Mouse (Mus musculus) hindbrain, embryonic 13.5 days (tissue): ENCODE results near the gene Gk5. TPM values are rescaled to one million over a fixed set of nuclear protein-coding genes. Genes with fewer than 3 reads are reported as not detected.
"Not testable (repeated sequence)": the region's sequence is repeated elsewhere in the genome, so short reads cannot be mapped to it uniquely, and the experiment has no call there.

ENCODE experiments used
- ATAC-seq: fragments of 200-750 bp; cut with Nextera tagmentation; 2 replicates; pipeline ENCODE4 v1.8.0; 2017; ENCODE audit warnings: moderate TSS enrichment; ENCODE audit not compliant: low FRiP score
- H3K27ac ChIP-seq: fragments of 300-500 bp; sonication (generic); 2 replicates; pipeline ENCODE4 v1.5.1; 2015; ENCODE audit warnings: inconsistent platforms, mild to moderate bottlenecking, moderate library complexity
- H3K27me3 ChIP-seq: fragments of 300-500 bp; sonication (generic); 2 replicates; pipeline ENCODE4 v1.6.1; 2015; ENCODE audit warnings: mild to moderate bottlenecking, inconsistent platforms
- H3K36me3 ChIP-seq: fragments of 300-500 bp; sonication (generic); 2 replicates; pipeline ENCODE4 v1.6.1; 2015; ENCODE audit warnings: mild to moderate bottlenecking, inconsistent platforms
- H3K4me1 ChIP-seq: fragments of 300-500 bp; sonication (generic); replicated peaks from 2 replicates; pipeline ENCODE4 v1.6.1; 2015; ENCODE audit warnings: inconsistent platforms
- H3K4me2 ChIP-seq: fragments of 300-500 bp; sonication (generic); 2 replicates; pipeline ENCODE4 v1.6.1; 2015; ENCODE audit warnings: inconsistent platforms, mild to moderate bottlenecking, moderate library complexity
- H3K4me3 ChIP-seq: fragments of 300-500 bp; sonication (generic); 2 replicates; pipeline ENCODE4 v1.5.1; 2015; ENCODE audit warnings: mild to moderate bottlenecking, inconsistent platforms
- H3K9ac ChIP-seq: fragments of 300-500 bp; sonication (generic); 2 replicates; pipeline ENCODE4 v1.6.1; 2015; ENCODE audit warnings: mild to moderate bottlenecking, inconsistent platforms
- H3K9me3 ChIP-seq: fragments of 300-500 bp; sonication (generic); 2 replicates; pipeline ENCODE4 v1.6.1; 2016; ENCODE audit warnings: inconsistent platforms
- WGBS: fragments of 180-500 bp; shearing (Covaris S2); methylation state at CpG from one replicate; pipeline ENCODE4 v1.1.7; 2015; 5-methylcytosine and 5-hydroxymethylcytosine counted together
- polyA plus RNA-seq: library from polyadenylated mRNA; unstranded; fragments of >200 nt; fragmentation: Nextera tagmentation; extraction: Ambion mirVana; gene quantifications from 2 replicates; pipeline ENCODE4 v1.2.1, GENCODE M21; 2015

Gene Gk5
- 2.7 and 2.9 TPM in 2 replicates for polyA plus RNA-seq

GRCm38 (mm10) chr9:96118861-96119772 lies at the start of gene Gk5:
Gk5 (plus strand) TSS chr9:96119362.
- peak; percentile 97 for ATAC-seq
- Histone ChIP-seq H3K4me3 (peak within 1 kb of the TSS; percentile 59), H3K9me3 (no peaks in the 10 kb centered on the region), H3K9ac (peak within 1 kb of the TSS; percentile 74), H3K4me1 (peaks cover 9% of the 10 kb centered on the region; the same call in 1 of the 2 replicates), H3K27ac (0 out of 2 replicates have a peak within 1 kb of the TSS, but pooled peaks have one; percentile 4), H3K27me3 (0 out of 2 replicates have a peak, but pooled peaks cover 3% of the 10 kb centered on the region), H3K36me3 (no peaks in the 10 kb centered on the region), H3K4me2 (peak within 1 kb of the TSS; percentile 68)
- WGBS = under 1% methylated on average over 72 of the region's 76 CpGs

- Histone ChIP-seq H3K4me3 (no peak overlapping the region), H3K27me3 (no peaks in the 10 kb centered on the region), H3K36me3 (no peaks in the 10 kb centered on the region), H3K4me2 (no peak overlapping the region), H3K9me3 (no peaks in the 10 kb centered on the region), H3K27ac (no peak overlapping the region), H3K4me1 (no peaks in the 10 kb centered on the region), H3K9ac (no peak overlapping the region)
- WGBS = 92% methylated on average over 13 of the region's 13 CpGs
- no peak for ATAC-seq
Measured at GRCm38 (mm10) chr9:96078752-96079315, 40.3 kb upstream of the Gk5 start.

- H3K4me2 ChIP-seq = no peak overlapping the region
- no peak overlapping the region for H3K4me3 ChIP-seq
- no peaks in the 10 kb centered on the region for H3K4me1 ChIP-seq
- no peaks in the 10 kb centered on the region for H3K36me3 ChIP-seq
- ATAC-seq = no peak
- no peaks in the 10 kb centered on the region for H3K9me3 ChIP-seq
- H3K9ac ChIP-seq = no peak overlapping the region
- H3K27ac ChIP-seq = no peak overlapping the region
- 90% methylated on average over 6 of the region's 6 CpGs for WGBS
- no peaks in the 10 kb centered on the region for H3K27me3 ChIP-seq
Measured at GRCm38 (mm10) chr9:96085293-96085692, 33.9 kb upstream of the Gk5 start.

- Histone ChIP-seq H3K9ac (no peak overlapping the region), H3K4me2 (no peak overlapping the region), H3K27me3 (no peaks in the 10 kb centered on the region), H3K27ac (no peak overlapping the region), H3K4me1 (no peaks in the 10 kb centered on the region), H3K9me3 (no peaks in the 10 kb centered on the region), H3K4me3 (no peak overlapping the region), H3K36me3 (no peaks in the 10 kb centered on the region)
- ATAC-seq = no peak
- WGBS = 93% methylated on average over 2 of the region's 2 CpGs
Measured at GRCm38 (mm10) chr9:96087671-96088070, 31.5 kb upstream of the Gk5 start.

- not testable (repeated sequence) for H3K27me3 ChIP-seq, H3K4me2 ChIP-seq, H3K9ac ChIP-seq, H3K36me3 ChIP-seq, ATAC-seq, H3K4me3 ChIP-seq, H3K4me1 ChIP-seq, H3K9me3 ChIP-seq, H3K27ac ChIP-seq
- 76% methylated on average over 3 of the region's 3 CpGs for WGBS
Measured at GRCm38 (mm10) chr9:96088456-96088855, 30.7 kb upstream of the Gk5 start.

GRCm38 (mm10) chr9:96092637-96093036 lies 26.5 kb upstream of the Gk5 start:
- H3K27me3 ChIP-seq, H3K36me3 ChIP-seq, H3K4me2 ChIP-seq, ATAC-seq, H3K27ac ChIP-seq, H3K9ac ChIP-seq, H3K4me1 ChIP-seq, H3K4me3 ChIP-seq: not testable (repeated sequence)
- WGBS = 92% methylated on average over 10 of the region's 10 CpGs
- H3K9me3 ChIP-seq = peaks cover 15% of the 10 kb centered on the region; the same call in 1 of the 2 replicates

GRCm38 (mm10) chr9:96093221-96093620 lies 25.9 kb upstream of the Gk5 start:
- Histone ChIP-seq H3K4me1 (no peaks in the 10 kb centered on the region), H3K4me2 (no peak overlapping the region), H3K27me3 (no peaks in the 10 kb centered on the region), H3K4me3 (no peak overlapping the region), H3K36me3 (no peaks in the 10 kb centered on the region), H3K9me3 (peaks cover 15% of the 10 kb centered on the region; the same call in 1 of the 2 replicates), H3K27ac (no peak overlapping the region), H3K9ac (no peak overlapping the region)
- 97% methylated on average over 1 of the region's 1 CpGs for WGBS
- no peak for ATAC-seq

GRCm38 (mm10) chr9:96094341-96094740 lies 24.8 kb upstream of the Gk5 start:
- Histone ChIP-seq H3K9ac (no peak overlapping the region), H3K27ac (no peak overlapping the region), H3K36me3 (no peaks in the 10 kb centered on the region), H3K27me3 (no peaks in the 10 kb centered on the region), H3K4me3 (no peak overlapping the region), H3K4me1 (no peaks in the 10 kb centered on the region), H3K9me3 (peaks cover 21% of the 10 kb centered on the region), H3K4me2 (no peak overlapping the region)
- 71% methylated on average over 1 of the region's 1 CpGs for WGBS
- no peak for ATAC-seq

GRCm38 (mm10) chr9:96095192-96095591 lies 24.0 kb upstream of the Gk5 start:
- H3K4me1 ChIP-seq = no peaks in the 10 kb centered on the region
- H3K27ac ChIP-seq = no peak overlapping the region
- peaks cover 30% of the 10 kb centered on the region for H3K9me3 ChIP-seq
- no peak for ATAC-seq
- H3K4me2 ChIP-seq = no peak overlapping the region
- no peaks in the 10 kb centered on the region for H3K27me3 ChIP-seq
- H3K4me3 ChIP-seq = no peak overlapping the region
- WGBS = 82% methylated on average over 1 of the region's 1 CpGs
- H3K9ac ChIP-seq = no peak overlapping the region
- no peaks in the 10 kb centered on the region for H3K36me3 ChIP-seq

GRCm38 (mm10) chr9:96102846-96103245 lies 16.3 kb upstream of the Gk5 start:
- H3K9ac ChIP-seq = no peak overlapping the region
- H3K36me3 ChIP-seq = no peaks in the 10 kb centered on the region
- H3K4me1 ChIP-seq = no peaks in the 10 kb centered on the region
- H3K9me3 ChIP-seq = peaks cover 19% of the 10 kb centered on the region
- no peaks in the 10 kb centered on the region for H3K27me3 ChIP-seq
- WGBS = 90% methylated on average over 8 of the region's 8 CpGs
- no peak overlapping the region for H3K4me3 ChIP-seq
- ATAC-seq = no peak
- no peak overlapping the region for H3K27ac ChIP-seq
- no peak overlapping the region for H3K4me2 ChIP-seq

GRCm38 (mm10) chr9:96112879-96113361 lies 6.2 kb upstream of the Gk5 start:
- WGBS = 88% methylated on average over 3 of the region's 3 CpGs
- Histone ChIP-seq H3K27ac (no peak overlapping the region), H3K27me3 (no peaks in the 10 kb centered on the region), H3K9ac (no peak overlapping the region), H3K9me3 (no peaks in the 10 kb centered on the region), H3K4me3 (no peak overlapping the region), H3K4me2 (no peak overlapping the region), H3K4me1 (no peaks in the 10 kb centered on the region), H3K36me3 (no peaks in the 10 kb centered on the region)
- ATAC-seq = no peak

- no peak for ATAC-seq
- Histone ChIP-seq H3K4me1 (peaks cover 9% of the 10 kb centered on the region; the same call in 1 of the 2 replicates), H3K36me3 (no peaks in the 10 kb centered on the region), H3K4me3 (no peak overlapping the region), H3K27ac (no peak overlapping the region), H3K4me2 (no peak overlapping the region), H3K9me3 (no peaks in the 10 kb centered on the region), H3K9ac (no peak overlapping the region), H3K27me3 (0 out of 2 replicates have a peak, but pooled peaks cover 3% of the 10 kb centered on the region)
- 94% methylated on average over 6 of the region's 6 CpGs for WGBS
Measured at GRCm38 (mm10) chr9:96116801-96117200, 2.4 kb upstream of the Gk5 start.
